8 mouse cellular contexts compared by ENCODE assay signal in the genomic region with DNA sequence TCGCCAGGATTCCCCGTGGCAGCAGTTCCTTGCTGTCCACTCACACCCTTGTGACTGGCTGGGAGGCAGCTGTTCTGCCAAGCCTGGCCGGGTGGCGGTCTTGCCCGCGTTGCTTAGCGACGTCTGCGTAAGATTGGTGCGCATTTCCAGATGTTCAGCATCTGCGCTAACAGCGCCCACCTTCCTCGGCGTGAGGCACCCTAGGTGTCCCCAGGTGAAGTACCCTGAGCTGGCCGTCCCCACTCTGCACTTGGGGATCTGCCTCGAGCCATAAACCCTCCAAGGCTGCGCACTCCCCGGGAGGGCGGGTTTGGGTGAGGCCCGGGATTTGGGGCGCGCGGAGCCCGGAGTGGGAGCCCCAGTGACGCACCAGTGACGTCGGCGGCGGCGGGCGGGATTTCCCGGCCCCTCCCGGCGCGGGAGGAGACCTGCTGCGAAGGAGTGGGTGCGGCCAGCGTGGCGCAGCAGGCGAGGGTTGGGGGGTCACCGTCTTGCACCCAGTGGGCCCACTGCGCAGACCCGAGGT. TPM values are rescaled to one million over a fixed set of nuclear protein-coding genes. Genes with fewer than 3 reads are reported as not detected.
DNase-seq lines count a peak whose midpoint lies in the region; ATAC-seq and TF ChIP-seq lines count a peak whose summit lies in the region.

A gene (plus strand): TSS at position 166 of the 526 bp plus-strand sequence.

- H3K9me3 ChIP-seq in kidney, embryonic 14.5 days (ENCODE audit: control insufficient read depth, low read length) = no peaks in the 10 kb centered on the region
- H3K9me3 ChIP-seq in limb, embryonic 14.5 days (ENCODE audit: control insufficient read depth, low read length) = no peaks in the 10 kb centered on the region
- no peaks in the 10 kb centered on the region for H3K9me3 ChIP-seq in midbrain, embryonic 13.5 days
- no peaks in the 10 kb centered on the region for H3K9me3 ChIP-seq in stomach, embryonic 14.5 days (ENCODE audit: control insufficient read depth, low read depth, low read length)

- H3K4me1 ChIP-seq in kidney, embryonic 14.5 days (ENCODE audit: control insufficient read depth, insufficient read depth, low read length) = peaks cover 17% of the 10 kb centered on the region
- H3K4me1 ChIP-seq in limb, embryonic 14.5 days (ENCODE audit: control insufficient read depth, insufficient read depth, low read length) = 0 out of 2 replicates have a peak, but pooled peaks cover 12% of the 10 kb centered on the region
- H3K4me1 ChIP-seq in midbrain, embryonic 13.5 days (replicated peaks) = peaks cover 23% of the 10 kb centered on the region
- H3K4me1 ChIP-seq in stomach, embryonic 14.5 days (ENCODE audit: control insufficient read depth, insufficient read depth, low read length) = no peaks in the 10 kb centered on the region

- peak within 1 kb of the TSS; percentile 74 for H3K4me3 ChIP-seq in gastrocnemius, adult 2 months
- H3K4me3 ChIP-seq in kidney, embryonic 14.5 days (ENCODE audit: low read length) = peak within 1 kb of the TSS; percentile 55
- peak within 1 kb of the TSS; percentile 58 for H3K4me3 ChIP-seq in limb, embryonic 14.5 days (replicated peaks; ENCODE audit: low read length)
- peak within 1 kb of the TSS; percentile 58 for H3K4me3 ChIP-seq in midbrain, embryonic 13.5 days (replicated peaks)
- H3K4me3 ChIP-seq in stomach, embryonic 14.5 days (ENCODE audit: low read depth, low read length) = peak within 1 kb of the TSS; percentile 57

- no peak for TF ChIP-seq POLR2A in limb, embryonic 14.5 days (IDR thresholded peaks at IDR 0.05; ENCODE audit: borderline replicate concordance, extremely low read depth, insufficient read depth, insufficient read length)

- H3K27me3 ChIP-seq in kidney, embryonic 14.5 days (ENCODE audit: control insufficient read depth, insufficient read depth, low read length) = peaks cover 39% of the 10 kb centered on the region
- H3K27me3 ChIP-seq in limb, embryonic 14.5 days (ENCODE audit: control insufficient read depth, insufficient read depth, low read length) = peaks cover 31% of the 10 kb centered on the region
- H3K27me3 ChIP-seq in midbrain, embryonic 13.5 days = peaks cover 48% of the 10 kb centered on the region
- H3K27me3 ChIP-seq in stomach, embryonic 14.5 days (ENCODE audit: control insufficient read depth, insufficient read depth, low read length) = 0 out of 2 replicates have a peak, but pooled peaks cover 3% of the 10 kb centered on the region

- H3K27ac ChIP-seq in gastrocnemius, adult 2 months = no peak within 1 kb of the TSS
- no peak within 1 kb of the TSS for H3K27ac ChIP-seq in kidney, embryonic 14.5 days (ENCODE audit: low read depth, low read length)
- H3K27ac ChIP-seq in limb, embryonic 14.5 days (replicated peaks; ENCODE audit: low read depth, low read length) = no peak within 1 kb of the TSS
- H3K27ac ChIP-seq in midbrain, embryonic 13.5 days = no peak within 1 kb of the TSS
- H3K27ac ChIP-seq in stomach, embryonic 14.5 days (ENCODE audit: low read length) = no peak within 1 kb of the TSS

- WGBS in kidney, embryonic 14.5 days = under 1% methylated on average over 43 of the region's 43 CpGs
- 0% methylated on average over 20 of the region's 43 CpGs for WGBS in limb, embryonic 14.5 days
- under 1% methylated on average over 39 of the region's 43 CpGs for WGBS in midbrain, embryonic 13.5 days
- WGBS in stomach, embryonic 14.5 days = under 1% methylated on average over 41 of the region's 43 CpGs

- TF ChIP-seq CTCF in gastrocnemius, adult 2 months (IDR thresholded peaks at IDR 0.05) = no peak

- intact Hi-C loops in gastrocnemius, adult 2 months (cut with DNase I) = no loop called here
- intact Hi-C loops in gastrocnemius, postnatal 36 days (cut with DNase I) = no loop called here

- H3K4me2 ChIP-seq in kidney, embryonic 14.5 days (replicated peaks; ENCODE audit: low read depth, low read length) = peak within 1 kb of the TSS; percentile 97
- H3K4me2 ChIP-seq in limb, embryonic 14.5 days (replicated peaks; ENCODE audit: low read depth, low read length, severe bottlenecking) = peak within 1 kb of the TSS; percentile 95
- H3K4me2 ChIP-seq in midbrain, embryonic 13.5 days (replicated peaks) = peak within 1 kb of the TSS; percentile 87
- peak within 1 kb of the TSS; percentile 98 for H3K4me2 ChIP-seq in stomach, embryonic 14.5 days (replicated peaks; ENCODE audit: low read depth, low read length)

- peak; percentile 61 for DNase-seq in gastrocnemius, adult 2 months
- DNase-seq in gastrocnemius, postnatal 36 days = no peak
- peak; percentile 65 for DNase-seq in embryo, embryonic 11 days
- peak; percentile 37 to 39 for DNase-seq in heart, adult 18-20 months
- DNase-seq in limb, embryonic 14.5 days (ENCODE audit: low spot score) = peak; percentile 36

- ATAC-seq in kidney, embryonic 14.5 days (ENCODE audit: low FRiP score, low TSS enrichment) = peak; percentile 53
- ATAC-seq in limb, embryonic 14.5 days (ENCODE audit: low FRiP score, low read depth) = peak; percentile 51
- ATAC-seq in midbrain, embryonic 13.5 days = peak; percentile 77
- ATAC-seq in stomach, embryonic 14.5 days (ENCODE audit: insufficient number of reproducible peaks, insufficient read depth, low FRiP score, low read depth) = peak; percentile 67; the same call in 1 of the 2 replicates

- H3K9ac ChIP-seq in kidney, embryonic 14.5 days (ENCODE audit: low read depth, low read length) = peak within 1 kb of the TSS; percentile 42
- H3K9ac ChIP-seq in limb, embryonic 14.5 days (ENCODE audit: low read depth, low read length, severe bottlenecking) = peak within 1 kb of the TSS; percentile 51
- H3K9ac ChIP-seq in midbrain, embryonic 13.5 days (replicated peaks) = peak within 1 kb of the TSS; percentile 69
- peak within 1 kb of the TSS; percentile 14; the same call in 1 of the 2 replicates for H3K9ac ChIP-seq in stomach, embryonic 14.5 days (replicated peaks; ENCODE audit: low read depth, low read length)

- no peaks in the 10 kb centered on the region for H3K36me3 ChIP-seq in kidney, embryonic 14.5 days (ENCODE audit: control insufficient read depth, insufficient read depth, low read length)
- H3K36me3 ChIP-seq in limb, embryonic 14.5 days (ENCODE audit: control insufficient read depth, insufficient read depth, low read length) = no peaks in the 10 kb centered on the region
- H3K36me3 ChIP-seq in midbrain, embryonic 13.5 days = no peaks in the 10 kb centered on the region
- no peaks in the 10 kb centered on the region for H3K36me3 ChIP-seq in stomach, embryonic 14.5 days (ENCODE audit: control insufficient read depth, insufficient read depth, low read length)

RNA-seq across cellular contexts. Expression of the gene that starts here (rescaled TPM):
- total RNA-seq in gastrocnemius, adult 2 months (2021) = under 1 TPM; 0.41 to 0.75 TPM
- total RNA-seq in gastrocnemius, postnatal 36 days (2021) = under 1 TPM; 0.10 to 0.47 TPM
- under 1 TPM; 0.37 to 0.39 TPM for total RNA-seq in heart, adult 18-20 months (2021)
- polyA plus RNA-seq in kidney, embryonic 14.5 days (2014; fragmentation: Nextera tagmentation; extraction: Ambion mirVana) = 0.19 and 0.24 TPM in 2 replicates
- 4.8 and 5.6 TPM in 2 replicates for polyA plus RNA-seq in limb, embryonic 14.5 days (2012; rRNA removed)
- polyA plus RNA-seq in limb, embryonic 14.5 days (2014; fragmentation: Nextera tagmentation; extraction: Ambion mirVana) = 8.9 and 10.7 TPM in 2 replicates
- polyA plus RNA-seq in midbrain, embryonic 13.5 days (2015; fragmentation: Nextera tagmentation; extraction: Ambion mirVana) = 14.3 and 15.3 TPM in 2 replicates
- 2.1 and 4.9 TPM in 2 replicates for polyA plus RNA-seq in stomach, embryonic 14.5 days (2014; fragmentation: Nextera tagmentation; extraction: Ambion mirVana)

Comparison
In these comparisons a context has a peak if more than half of its experiments do, and no peak if none do; other contexts are left out.
1. Peak in DNase-seq and H3K4me3 ChIP-seq in gastrocnemius, adult 2 months; RNA of the gene not detected or under 1 TPM.
2. Peak in DNase-seq in heart, adult 18-20 months; RNA of the gene not detected or under 1 TPM.
3. Peak in ATAC-seq, H3K4me3 ChIP-seq, H3K9ac ChIP-seq and H3K4me2 ChIP-seq in kidney, embryonic 14.5 days; RNA of the gene not detected or under 1 TPM.
4. DNase-seq: peak in embryo, embryonic 11 days (single experiment) and limb, embryonic 14.5 days (single experiment); none in gastrocnemius, postnatal 36 days (0 of 2).
5. H3K9ac ChIP-seq: peak in every context shown above with its lines; median percentile 69 in midbrain, embryonic 13.5 days; 51 in limb, embryonic 14.5 days; 42 in kidney, embryonic 14.5 days; 14 in stomach, embryonic 14.5 days.
6. Peak in every context shown above with its lines, with median percentiles within 50 percentile points of each other: H3K4me3 ChIP-seq, ATAC-seq and H3K4me2 ChIP-seq.